Mouse (Mus musculus) spleen, postnatal 10 days (tissue): Measurements from ENCODE around the gene Ccer2.

ENCODE experiments used
- DNase-seq, 2 experiments: peaks; one replicate each; pipeline ENCODE4 v3.0.0; 2021 to 2022; ENCODE audit warnings: low spot score in 2 of 2

Ccer2 gene

DNA sequence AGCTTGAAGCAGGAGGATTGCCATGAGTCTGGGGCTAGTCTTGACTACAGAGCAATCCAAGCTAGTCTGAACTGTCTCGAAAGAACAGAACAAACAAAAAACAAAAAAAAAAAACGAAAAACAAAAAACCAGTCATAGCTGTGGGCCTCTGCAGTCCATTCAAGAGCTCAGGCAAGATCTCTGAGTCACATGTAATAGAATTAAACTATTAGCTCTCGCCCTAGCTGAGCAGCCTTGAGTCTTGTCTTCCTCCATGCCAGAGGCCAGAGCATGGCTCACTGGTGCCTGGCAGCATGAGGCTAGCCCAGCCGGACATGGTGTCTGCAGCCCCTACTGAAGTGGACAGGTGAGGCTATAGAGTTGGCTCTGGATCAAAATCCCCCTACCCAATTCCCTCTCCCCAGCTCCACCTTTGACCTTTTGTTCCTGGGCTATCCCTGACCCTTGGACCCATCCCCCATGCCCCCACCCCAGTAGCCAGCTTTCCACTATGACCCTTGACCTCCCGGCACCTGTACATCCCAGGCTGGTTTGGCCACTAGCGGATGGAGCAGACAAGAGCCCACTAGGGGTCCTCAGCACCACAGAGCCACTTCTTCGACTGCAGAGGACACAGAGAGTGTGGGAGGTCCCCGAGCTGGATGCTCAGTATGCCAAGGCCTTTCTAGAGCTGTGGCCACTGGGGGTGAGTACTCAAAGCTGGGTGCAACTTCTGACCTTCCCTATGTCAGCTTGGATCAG is 34.3 kb downstream of the Ccer2 start:
- peak in 1 of 2 experiments; percentile 26 for DNase-seq

DNA sequence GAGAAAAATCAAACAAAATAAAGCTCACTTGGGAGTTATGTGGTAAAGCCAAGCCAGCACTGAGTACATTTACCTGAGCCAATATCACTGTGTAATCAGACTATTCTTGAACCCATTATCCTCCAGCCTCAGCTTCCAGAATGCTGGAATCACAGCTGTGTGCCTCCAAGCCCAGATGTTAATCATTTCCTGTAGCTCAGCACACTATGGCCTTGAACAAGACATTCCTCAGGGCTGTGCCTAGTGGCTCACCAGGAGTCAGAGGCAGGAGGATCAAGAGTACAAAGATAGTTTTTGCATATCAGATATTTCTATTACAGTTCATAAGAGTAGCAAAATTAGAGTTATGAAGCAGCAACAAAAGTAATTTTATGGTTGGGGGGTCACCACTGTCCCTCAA is 35.7 kb downstream of the Ccer2 start:
- no peak for DNase-seq

DNA sequence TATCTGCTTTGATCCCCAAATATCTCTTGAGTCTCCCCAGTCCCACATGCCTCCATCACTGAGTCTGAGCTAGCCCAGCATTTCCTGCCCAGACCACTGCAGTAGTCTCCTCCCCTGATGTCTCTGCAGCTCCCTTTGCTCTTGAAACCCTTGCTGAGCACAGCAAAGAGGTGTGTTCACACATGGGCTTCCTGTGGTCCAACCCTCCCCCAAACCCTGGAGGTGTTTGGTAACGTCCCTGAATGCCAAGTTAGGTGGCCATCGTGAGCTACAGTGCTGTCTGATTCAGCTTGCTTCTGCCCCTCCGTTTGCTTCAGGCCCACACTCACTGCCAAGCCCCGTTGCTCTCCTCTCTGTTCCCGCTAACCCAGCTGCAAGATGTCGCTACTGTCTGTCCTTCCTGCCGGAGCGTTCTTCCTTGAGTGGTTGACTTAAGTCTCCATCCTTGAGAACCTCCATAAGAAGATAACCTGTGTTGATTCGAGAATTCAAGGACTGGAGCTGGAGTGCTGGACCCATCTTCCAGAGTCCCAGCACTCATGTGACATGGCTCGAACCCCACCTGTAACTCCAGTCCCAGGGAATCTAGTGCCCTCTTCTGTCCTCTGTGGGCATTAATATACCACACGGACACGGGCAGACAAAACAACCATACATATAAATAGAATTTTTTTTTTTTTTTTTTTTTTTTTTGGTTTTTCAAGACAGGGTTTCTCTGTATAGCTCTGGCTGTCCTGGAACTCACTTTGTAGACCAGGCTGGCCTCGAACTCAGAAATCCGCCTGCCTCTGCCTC is 36.6 kb downstream of the Ccer2 start:
- peak in 1 of 2 experiments; percentile 32 for DNase-seq

DNA sequence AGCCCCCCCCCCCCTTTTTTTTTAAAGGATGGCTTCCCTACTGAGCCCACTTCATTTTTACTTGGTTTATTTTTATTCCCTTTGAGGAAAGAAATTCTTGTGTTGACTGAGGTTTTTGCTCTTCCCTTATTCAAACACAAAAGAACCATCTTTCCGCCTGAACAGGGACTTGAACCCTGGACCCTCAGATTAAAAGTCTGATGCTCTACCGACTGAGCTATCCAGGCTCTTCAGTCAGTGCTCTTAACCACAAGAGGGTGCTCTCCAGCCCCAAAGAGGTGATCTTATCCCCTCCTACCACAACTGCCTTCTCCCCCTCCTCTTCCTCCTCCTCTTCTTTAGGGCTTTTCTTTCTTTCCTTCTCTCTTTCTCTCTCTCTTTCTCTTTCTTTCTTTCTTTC is 37.9 kb downstream of the Ccer2 start:
- peak in 1 of 2 experiments; percentile 49 for DNase-seq

- no peak for DNase-seq
Measured at GRCm38 (mm10) chr7:28794496-28794895, 38.5 kb downstream of the Ccer2 start.

DNA sequence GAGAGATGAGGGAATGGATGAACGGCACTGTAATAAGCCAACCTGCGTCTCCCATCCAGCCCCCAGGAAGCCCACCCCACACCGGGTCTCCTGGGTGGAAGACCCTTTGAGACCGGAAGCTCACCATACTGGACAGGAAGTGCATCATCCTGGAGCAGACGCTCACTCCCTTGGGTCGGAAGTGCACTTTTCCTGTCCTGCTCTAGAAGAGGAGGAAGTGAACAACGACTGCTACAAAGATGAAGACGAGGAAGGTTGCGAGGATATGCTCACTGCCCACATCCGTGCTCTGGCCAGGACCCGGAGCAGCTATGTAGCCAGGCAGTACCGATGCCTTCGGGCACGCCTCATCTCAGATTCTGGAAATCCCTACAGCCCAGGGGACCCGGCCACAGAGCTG is 39.9 kb downstream of the Ccer2 start:
- peak in 1 of 2 experiments; percentile 41 for DNase-seq

DNA sequence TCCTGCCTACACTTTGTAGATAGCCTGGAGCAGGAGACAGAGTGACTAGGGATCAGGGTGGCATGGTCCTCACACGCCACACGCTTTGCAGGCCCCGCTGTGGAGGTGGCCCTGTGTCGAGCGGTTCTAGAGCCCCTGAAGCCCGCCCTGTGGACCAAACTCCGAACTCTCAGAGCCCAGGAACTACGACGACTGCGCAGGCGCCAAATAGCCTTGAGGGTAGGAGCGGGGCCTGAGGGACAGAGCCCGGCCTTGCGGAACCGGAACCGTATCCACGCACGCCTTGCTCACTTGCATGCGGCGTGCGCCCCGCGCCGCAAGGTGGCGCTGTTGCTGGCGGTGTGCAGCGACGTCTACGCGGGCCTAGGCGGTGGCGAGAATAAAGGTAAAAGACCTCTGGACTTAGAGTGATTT is 40.6 kb downstream of the Ccer2 start:
- peak; percentile 75 to 86 for DNase-seq

DNA sequence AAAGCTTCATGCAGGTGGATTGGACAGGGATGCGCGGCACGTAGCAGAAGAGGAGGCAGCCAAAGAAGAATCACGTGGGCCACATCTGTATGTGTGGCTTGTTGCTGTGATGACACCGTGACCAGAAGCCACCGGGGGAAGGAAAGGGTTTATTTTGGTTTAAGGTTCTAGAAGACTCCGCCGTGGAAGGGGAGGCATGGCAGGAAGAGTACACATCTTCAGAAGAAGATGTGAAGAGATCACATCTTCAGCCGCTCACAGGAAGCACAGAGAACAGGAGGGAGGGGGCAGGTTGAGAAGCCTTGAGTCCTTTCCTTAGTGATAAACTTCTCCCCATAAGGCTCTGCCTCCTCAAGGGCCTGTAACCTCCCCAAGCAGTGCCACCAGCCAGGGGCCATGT is 44.0 kb downstream of the Ccer2 start:
- no peak for DNase-seq

- DNase-seq, result no peak
Measured at GRCm38 (mm10) chr7:28801451-28801850, 45.5 kb downstream of the Ccer2 start.

GRCm38 (mm10) chr7:28801901-28802670 is 46.1 kb downstream of the Ccer2 start:
- DNase-seq, result no peak

DNA sequence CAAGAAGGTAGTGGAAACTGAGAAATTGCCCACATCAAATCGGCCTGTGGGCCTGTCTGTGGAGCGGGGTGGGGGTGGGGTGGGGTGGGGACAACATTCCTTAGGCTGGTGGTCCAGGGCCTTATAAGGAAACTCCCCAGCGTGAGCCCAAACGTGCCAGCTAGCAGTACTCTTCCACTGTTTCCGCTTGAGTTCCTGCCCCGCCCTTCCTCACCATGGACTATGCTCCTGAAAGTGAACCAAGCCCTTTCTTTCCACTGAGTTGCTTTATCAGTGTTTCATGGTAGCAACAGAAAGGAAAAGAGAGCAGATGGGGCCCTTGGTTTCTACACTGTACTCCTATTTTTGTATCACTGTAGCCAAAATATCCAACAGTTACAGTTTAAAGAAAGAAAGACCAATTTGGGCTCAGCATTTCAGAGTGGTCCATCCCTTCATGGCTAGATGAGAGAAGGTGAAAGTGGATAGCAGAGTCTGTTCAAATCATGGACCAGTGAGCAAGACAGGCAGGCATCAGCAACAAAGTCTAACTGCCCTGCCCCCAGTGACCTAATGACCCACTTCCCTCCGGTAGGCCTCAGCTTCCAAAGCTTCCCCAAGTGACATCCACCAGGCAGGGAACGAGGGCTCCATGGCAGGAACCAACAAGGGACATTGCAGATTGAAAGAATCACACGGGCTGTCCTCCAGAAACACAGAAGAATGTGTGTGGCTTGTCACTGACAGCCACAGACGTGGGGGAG is 47.0 kb downstream of the Ccer2 start:
- peak in 1 of 2 experiments; percentile 31 for DNase-seq

DNA sequence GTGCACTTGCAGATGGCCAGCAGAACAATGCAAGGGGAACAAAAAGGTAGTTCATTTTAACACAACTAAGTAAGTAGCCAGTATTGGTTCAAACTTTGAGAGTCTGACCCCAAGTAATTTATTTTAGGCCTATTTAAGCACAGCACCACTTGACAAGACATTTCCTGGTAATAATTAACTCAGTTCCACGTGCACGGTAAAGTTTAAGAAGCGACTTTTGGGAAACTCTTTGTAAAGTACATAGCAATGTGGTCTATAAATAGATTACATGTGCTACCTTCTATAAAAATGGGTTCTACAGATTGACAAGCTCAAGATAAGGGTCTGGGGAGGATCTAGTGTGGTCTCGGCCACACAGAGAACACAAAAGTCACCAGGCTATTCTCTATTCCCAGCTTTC is 47.8 kb downstream of the Ccer2 start:
- DNase-seq, result no peak

- peak in 1 of 2 experiments; percentile 68 for DNase-seq
Measured at GRCm38 (mm10) chr7:28806869-28807268, 50.9 kb downstream of the Ccer2 start.

GRCm38 (mm10) chr7:28807641-28808220 is 51.8 kb downstream of the Ccer2 start:
- DNase-seq, result no peak

GRCm38 (mm10) chr7:28808221-28808941 is 52.4 kb downstream of the Ccer2 start, which contains the start of gene Hnrnpl:
Gene Hnrnpl, plus strand, starts transcription at chr7:28808541.
- peak in 1 of 2 experiments; percentile 45 for DNase-seq
